Mouse (Mus musculus): Measurements from ENCODE around the gene Gucy2g. TPM values are rescaled to one million over a fixed set of nuclear protein-coding genes. Genes with fewer than 3 reads are reported as not detected.
A peak's percentile ranks its signal among the peaks of the same experiment; 100 is the strongest.

The Gucy2g gene
- polyA plus RNA-seq, 1 experiment from 2014 or later = not detected

GRCm38 (mm10) chr19:55256156-55256555 is 15.1 kb upstream of the Gucy2g start:
- no peaks in the 10 kb centered on the region for H3K36me3 ChIP-seq (ENCODE audit: control insufficient read depth, insufficient read depth, low read length)
- 83% methylated on average over 9 of the region's 9 CpGs for WGBS
- H3K9ac ChIP-seq (ENCODE audit: low read length) = no peak overlapping the region
- peaks cover 3 to 22% of the 10 kb centered on the region in 2 experiments; a peak in 3 of 4 replicates for H3K4me1 ChIP-seq (ENCODE audit: control insufficient read depth in 2 of 2, insufficient read depth in 2 of 2, low read length in 2 of 2)
- H3K9me3 ChIP-seq (ENCODE audit: control insufficient read depth, low read length) = no peaks in the 10 kb centered on the region
- no peak overlapping the region for H3K27ac ChIP-seq (replicated peaks in 1 of 2; ENCODE audit: control insufficient read depth in 1 of 2, insufficient read depth in 1 of 2, low read depth in 2 of 2, low read length in 2 of 2)
- no peaks in the 10 kb centered on the region for H3K27me3 ChIP-seq (ENCODE audit: control insufficient read depth, insufficient read depth, low read length)
- H3K4me2 ChIP-seq (ENCODE audit: low read length) = no peak overlapping the region
- no peak overlapping the region for H3K4me3 ChIP-seq (ENCODE audit: control insufficient read depth in 1 of 2, insufficient read depth in 1 of 2, low read depth in 1 of 2, low read length in 2 of 2)
- ATAC-seq (ENCODE audit: insufficient number of reproducible peaks, insufficient read depth, low FRiP score, low read depth) = no peak

GRCm38 (mm10) chr19:55254513-55255016 is 13.5 kb upstream of the Gucy2g start:
- Histone ChIP-seq H3K4me1 (ENCODE audit: control insufficient read depth in 2 of 2, insufficient read depth in 2 of 2, low read length in 2 of 2) (peaks cover 3 to 19% of the 10 kb centered on the region in 2 experiments; a peak in 3 of 4 replicates), H3K9ac (ENCODE audit: low read length) (peak overlapping the region; percentile 82), H3K4me2 (ENCODE audit: low read length) (peak overlapping the region; percentile 92), H3K27me3 (ENCODE audit: control insufficient read depth, insufficient read depth, low read length) (no peaks in the 10 kb centered on the region), H3K36me3 (ENCODE audit: control insufficient read depth, insufficient read depth, low read length) (no peaks in the 10 kb centered on the region), H3K9me3 (ENCODE audit: control insufficient read depth, low read length) (no peaks in the 10 kb centered on the region), H3K27ac (replicated peaks in 1 of 2; ENCODE audit: control insufficient read depth in 1 of 2, insufficient read depth in 1 of 2, low read depth in 2 of 2, low read length in 2 of 2) (peak overlapping the region in 1 of 2 experiments; percentile 85; a peak in 2 of 4 replicates), H3K4me3 (ENCODE audit: control insufficient read depth in 1 of 2, insufficient read depth in 1 of 2, low read depth in 1 of 2, low read length in 2 of 2) (peak overlapping the region; percentile 68 to 76)
- no peak for ATAC-seq (ENCODE audit: insufficient number of reproducible peaks, insufficient read depth, low FRiP score, low read depth)
- 12% methylated on average over 5 of the region's 5 CpGs for WGBS

- no peaks in the 10 kb centered on the region for H3K27me3 ChIP-seq (ENCODE audit: control insufficient read depth, insufficient read depth, low read length)
- H3K4me2 ChIP-seq (ENCODE audit: low read length) = peak overlapping the region; percentile 92
- no peaks in the 10 kb centered on the region for H3K36me3 ChIP-seq (ENCODE audit: control insufficient read depth, insufficient read depth, low read length)
- H3K4me3 ChIP-seq (ENCODE audit: control insufficient read depth in 1 of 2, insufficient read depth in 1 of 2, low read depth in 1 of 2, low read length in 2 of 2) = peak overlapping the region; percentile 68 to 76
- peak overlapping the region; percentile 77 to 85 for H3K27ac ChIP-seq (replicated peaks in 1 of 2; ENCODE audit: control insufficient read depth in 1 of 2, insufficient read depth in 1 of 2, low read depth in 2 of 2, low read length in 2 of 2)
- H3K9ac ChIP-seq (ENCODE audit: low read length) = peak overlapping the region; percentile 82
- ATAC-seq (ENCODE audit: insufficient number of reproducible peaks, insufficient read depth, low FRiP score, low read depth) = peak; percentile 54
- peaks cover 3 to 19% of the 10 kb centered on the region in 2 experiments; a peak in 2 of 4 replicates for H3K4me1 ChIP-seq (ENCODE audit: control insufficient read depth in 2 of 2, insufficient read depth in 2 of 2, low read length in 2 of 2)
- no peaks in the 10 kb centered on the region for H3K9me3 ChIP-seq (ENCODE audit: control insufficient read depth, low read length)
- WGBS = under 1% methylated on average over 32 of the region's 32 CpGs
Measured at GRCm38 (mm10) chr19:55253570-55254441, 12.8 kb upstream of the Gucy2g start.

GRCm38 (mm10) chr19:55253239-55253569 is 12.2 kb upstream of the Gucy2g start:
- under 1% methylated on average over 9 of the region's 9 CpGs for WGBS
- ATAC-seq (ENCODE audit: insufficient number of reproducible peaks, insufficient read depth, low FRiP score, low read depth) = no peak
- Histone ChIP-seq H3K9me3 (ENCODE audit: control insufficient read depth, low read length) (no peaks in the 10 kb centered on the region), H3K36me3 (ENCODE audit: control insufficient read depth, insufficient read depth, low read length) (no peaks in the 10 kb centered on the region), H3K4me1 (ENCODE audit: control insufficient read depth in 2 of 2, insufficient read depth in 2 of 2, low read length in 2 of 2) (peaks cover 3 to 18% of the 10 kb centered on the region in 2 experiments; a peak in 2 of 4 replicates), H3K27me3 (ENCODE audit: control insufficient read depth, insufficient read depth, low read length) (no peaks in the 10 kb centered on the region), H3K4me2 (ENCODE audit: low read length) (peak overlapping the region; percentile 92), H3K27ac (replicated peaks in 1 of 2; ENCODE audit: control insufficient read depth in 1 of 2, insufficient read depth in 1 of 2, low read depth in 2 of 2, low read length in 2 of 2) (peak overlapping the region; percentile 77 to 85), H3K9ac (ENCODE audit: low read length) (peak overlapping the region; percentile 82), H3K4me3 (ENCODE audit: control insufficient read depth in 1 of 2, insufficient read depth in 1 of 2, low read depth in 1 of 2, low read length in 2 of 2) (peak overlapping the region; percentile 68 to 76)

- H3K27me3 ChIP-seq (ENCODE audit: control insufficient read depth, insufficient read depth, low read length) = no peaks in the 10 kb centered on the region
- H3K4me1 ChIP-seq (ENCODE audit: control insufficient read depth in 2 of 2, insufficient read depth in 2 of 2, low read length in 2 of 2) = peaks cover 4 to 16% of the 10 kb centered on the region in 2 experiments; a peak in 3 of 4 replicates
- H3K27ac ChIP-seq (replicated peaks in 1 of 2; ENCODE audit: control insufficient read depth in 1 of 2, insufficient read depth in 1 of 2, low read depth in 2 of 2, low read length in 2 of 2) = no peak within 1 kb of the TSS
- no peak within 1 kb of the TSS; the same call in 1 of the 2 replicates for H3K4me2 ChIP-seq (ENCODE audit: low read length)
- ATAC-seq (ENCODE audit: insufficient number of reproducible peaks, insufficient read depth, low FRiP score, low read depth) = no peak
- 84% methylated on average over 9 of the region's 9 CpGs for WGBS
- H3K36me3 ChIP-seq (ENCODE audit: control insufficient read depth, insufficient read depth, low read length) = no peaks in the 10 kb centered on the region
- no peak within 1 kb of the TSS for H3K4me3 ChIP-seq (ENCODE audit: control insufficient read depth in 1 of 2, insufficient read depth in 1 of 2, low read depth in 1 of 2, low read length in 2 of 2)
- H3K9me3 ChIP-seq (ENCODE audit: control insufficient read depth, low read length) = no peaks in the 10 kb centered on the region
- H3K9ac ChIP-seq (ENCODE audit: low read length) = no peak within 1 kb of the TSS
Measured at GRCm38 (mm10) chr19:55251383-55252124, 10.5 kb upstream of the Gucy2g start, which contains the start of gene Acsl5. TSS of gene Acsl5 (plus strand) at chr19:55251938.

- no peak overlapping the region for H3K4me2 ChIP-seq (ENCODE audit: low read length)
- no peaks in the 10 kb centered on the region for H3K27me3 ChIP-seq (ENCODE audit: control insufficient read depth, insufficient read depth, low read length)
- no peaks in the 10 kb centered on the region for H3K9me3 ChIP-seq (ENCODE audit: control insufficient read depth, low read length)
- H3K4me1 ChIP-seq (ENCODE audit: control insufficient read depth in 2 of 2, insufficient read depth in 2 of 2, low read length in 2 of 2) = peaks cover 4 to 16% of the 10 kb centered on the region in 2 experiments; a peak in 3 of 4 replicates
- WGBS = 67% methylated on average over 5 of the region's 5 CpGs
- no peaks in the 10 kb centered on the region for H3K36me3 ChIP-seq (ENCODE audit: control insufficient read depth, insufficient read depth, low read length)
- no peak overlapping the region for H3K27ac ChIP-seq (replicated peaks in 1 of 2; ENCODE audit: control insufficient read depth in 1 of 2, insufficient read depth in 1 of 2, low read depth in 2 of 2, low read length in 2 of 2)
- ATAC-seq (ENCODE audit: insufficient number of reproducible peaks, insufficient read depth, low FRiP score, low read depth) = no peak
- no peak overlapping the region for H3K4me3 ChIP-seq (ENCODE audit: control insufficient read depth in 1 of 2, insufficient read depth in 1 of 2, low read depth in 1 of 2, low read length in 2 of 2)
- no peak overlapping the region for H3K9ac ChIP-seq (ENCODE audit: low read length)
Measured at GRCm38 (mm10) chr19:55250451-55250850, 9.4 kb upstream of the Gucy2g start.

- ATAC-seq (ENCODE audit: insufficient number of reproducible peaks, insufficient read depth, low FRiP score, low read depth) = no peak
- peaks cover 8 to 10% of the 10 kb centered on the region in 2 experiments for H3K4me1 ChIP-seq (ENCODE audit: control insufficient read depth in 2 of 2, insufficient read depth in 2 of 2, low read length in 2 of 2)
- H3K36me3 ChIP-seq (ENCODE audit: control insufficient read depth, insufficient read depth, low read length) = no peaks in the 10 kb centered on the region
- H3K4me3 ChIP-seq (ENCODE audit: control insufficient read depth in 1 of 2, insufficient read depth in 1 of 2, low read depth in 1 of 2, low read length in 2 of 2) = no peak overlapping the region
- no peak overlapping the region for H3K9ac ChIP-seq (ENCODE audit: low read length)
- H3K4me2 ChIP-seq (ENCODE audit: low read length) = no peak overlapping the region
- H3K27ac ChIP-seq (replicated peaks in 1 of 2; ENCODE audit: control insufficient read depth in 1 of 2, insufficient read depth in 1 of 2, low read depth in 2 of 2, low read length in 2 of 2) = no peak overlapping the region
- WGBS = 31% methylated on average over 9 of the region's 9 CpGs
- H3K27me3 ChIP-seq (ENCODE audit: control insufficient read depth, insufficient read depth, low read length) = no peaks in the 10 kb centered on the region
- no peaks in the 10 kb centered on the region for H3K9me3 ChIP-seq (ENCODE audit: control insufficient read depth, low read length)
Measured at GRCm38 (mm10) chr19:55247991-55248520, 7.0 kb upstream of the Gucy2g start.

Data from heart, embryonic 14.5 days (tissue).